Mouse (Mus musculus) bone marrow, adult 2 months (tissue): Measurements from ENCODE around the gene Spink8. TPM values are rescaled to one million over a fixed set of nuclear protein-coding genes. Genes with fewer than 3 reads are reported as not detected.

ENCODE experiments used
- H3K27ac ChIP-seq: fragments of 200-500 bp; 2 replicates; pipeline ENCODE4 v1.5.1; 2012; ENCODE audit warnings: low read depth, mild to moderate bottlenecking, control low read depth, inconsistent platforms, low read length; ENCODE audit not compliant: control insufficient read depth, poor library complexity, insufficient read depth
- H3K4me1 ChIP-seq: fragments of 200-500 bp; 2 replicates; pipeline ENCODE4 v1.6.1; 2011; ENCODE audit warnings: low read length; ENCODE audit not compliant: control insufficient read depth, insufficient read depth
- H3K4me3 ChIP-seq: fragments of 200-500 bp; replicated peaks from 2 replicates; pipeline ENCODE3; 2011; ENCODE audit warnings: mild to moderate bottlenecking, low read depth, low read length, control low read depth; ENCODE audit not compliant: control insufficient read depth
- CTCF ChIP-seq: fragments of 200-500 bp; IDR thresholded peaks from 2 replicates; pipeline ENCODE4 v1.5.1; 2011; ENCODE audit warnings: low read length, control low read depth; ENCODE audit not compliant: control insufficient read depth, insufficient read depth
- POLR2A ChIP-seq: fragments of 200-500 bp; IDR thresholded peaks from 2 replicates; pipeline ENCODE4 v1.6.1; 2011; ENCODE audit warnings: low read depth, mild to moderate bottlenecking, control low read depth, low read length, borderline replicate concordance; ENCODE audit not compliant: control insufficient read depth
- WGBS: fragments of 180-500 bp; shearing (Covaris S2); methylation state at CpG from one replicate; pipeline ENCODE4 v1.1.7; 2018; 5-methylcytosine and 5-hydroxymethylcytosine counted together
- polyA plus RNA-seq: library from polyadenylated mRNA; stranded (reverse); fragments of >200 nt; gene quantifications from 2 replicates; pipeline ENCODE4 v1.2.4, GENCODE M21; 2011; ENCODE audit warnings: low replicate concordance; ENCODE audit not compliant: missing spikeins, insufficient read depth, insufficient read length

The Spink8 gene
- polyA plus RNA-seq, 1 experiment = not detected

GRCm38 (mm10) chr9:109875695-109876601, 63.9 kb downstream of the Spink8 start:
- Histone ChIP-seq H3K27ac (peak overlapping the region; percentile 64), H3K4me3 (peak overlapping the region; percentile 98), H3K4me1 (peaks cover 3% of the 10 kb centered on the region)
- under 1% methylated on average over 72 of the region's 76 CpGs for WGBS
- TF ChIP-seq CTCF (no peak), POLR2A (peak; percentile 22; the same call in 1 of the 2 replicates)

Other genes starting within 250 kb of the Spink8 start
- gene Fbxw15, start 244.0 kb upstream of the Spink8 start, polyA plus RNA-seq = not detected in 2 replicates
- not detected in 2 replicates for gene Fbxw24, start 186.2 kb upstream of the Spink8 start, polyA plus RNA-seq
- not detected in 2 replicates for gene Fbxw25, start 147.6 kb upstream of the Spink8 start, polyA plus RNA-seq
- gene Fbxw18, start 109.6 kb upstream of the Spink8 start, polyA plus RNA-seq = not detected in 2 replicates
- gene Fbxw26, start 66.2 kb upstream of the Spink8 start, polyA plus RNA-seq = not detected in 2 replicates
- gene Fbxw27, start 21.6 kb upstream of the Spink8 start, polyA plus RNA-seq = not detected in 2 replicates
- gene Nme6, start 20.5 kb downstream of the Spink8 start, polyA plus RNA-seq = 12.8 and 25.8 TPM in 2 replicates
- gene Camp, start 37.3 kb downstream of the Spink8 start, polyA plus RNA-seq = 1,948 and 4,579 TPM in 2 replicates
- 18.7 and 28.3 TPM in 2 replicates for gene Cdc25a, start 63.3 kb downstream of the Spink8 start, polyA plus RNA-seq
- 12.9 and 33.6 TPM in 2 replicates for gene Map4, start 119.2 kb downstream of the Spink8 start, polyA plus RNA-seq